Mouse (Mus musculus) spleen, adult 2 months (tissue): Measurements from ENCODE around the gene Eddm3b.

Experiments used
- CTCF ChIP-seq: fragments of 200-500 bp; IDR thresholded peaks from 2 replicates; pipeline ENCODE4 v1.5.1; 2011; ENCODE audit warnings: mild to moderate bottlenecking, inconsistent platforms; ENCODE audit not compliant: insufficient read depth, insufficient read length, insufficient replicate concordance; ENCODE audit errors: extremely low read depth
- POLR2A ChIP-seq: fragments of 200-500 bp; IDR thresholded peaks from 2 replicates; pipeline ENCODE4 v1.6.1; 2011; ENCODE audit warnings: low read depth, low read length, inconsistent platforms

GRCm38 (mm10) chr14:51079180-51079579 is 35.0 kb upstream of the Eddm3b start:
- TF ChIP-seq CTCF (no peak), POLR2A (no peak)
